Mouse (Mus musculus) adrenal gland, adult (tissue): ENCODE results near the gene Spcs2.

Experiments
- DNase-seq, 2 experiments: peaks; one replicate each; pipeline ENCODE4 v3.0.0; 2022 to 2023; ENCODE audit warnings: low spot score in 1 of 2; ENCODE audit not compliant: inconsistent age in 2 of 2

Gene Spcs2

GRCm38 (mm10) chr7:99863362-99863761 is at the start of gene Spcs2:
Gene Spcs2, minus strand, starts transcription at chr7:99863462.
- DNase-seq = no peak

DNA sequence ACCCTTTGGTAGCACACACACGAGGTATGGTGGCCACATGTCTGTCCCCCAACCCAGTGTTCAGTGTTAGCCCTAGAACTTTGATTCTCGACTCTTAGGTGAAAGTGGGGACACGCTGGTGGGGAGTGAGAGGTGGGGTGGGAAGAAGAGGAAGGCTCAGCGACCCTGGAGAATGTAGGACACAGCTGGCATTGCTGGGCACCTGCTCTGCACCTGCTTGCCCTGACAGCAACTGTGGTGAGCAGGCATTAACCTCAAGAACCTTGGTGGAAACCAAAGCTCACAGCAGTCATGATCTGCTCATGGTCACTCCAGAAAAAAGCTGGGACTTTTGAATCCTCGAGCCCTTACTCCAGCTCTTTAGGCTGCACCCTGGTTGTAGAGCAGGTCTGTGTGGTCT is 47.8 kb upstream of the Spcs2 start:
- DNase-seq = peak in 1 of 2 experiments; percentile 33

DNA sequence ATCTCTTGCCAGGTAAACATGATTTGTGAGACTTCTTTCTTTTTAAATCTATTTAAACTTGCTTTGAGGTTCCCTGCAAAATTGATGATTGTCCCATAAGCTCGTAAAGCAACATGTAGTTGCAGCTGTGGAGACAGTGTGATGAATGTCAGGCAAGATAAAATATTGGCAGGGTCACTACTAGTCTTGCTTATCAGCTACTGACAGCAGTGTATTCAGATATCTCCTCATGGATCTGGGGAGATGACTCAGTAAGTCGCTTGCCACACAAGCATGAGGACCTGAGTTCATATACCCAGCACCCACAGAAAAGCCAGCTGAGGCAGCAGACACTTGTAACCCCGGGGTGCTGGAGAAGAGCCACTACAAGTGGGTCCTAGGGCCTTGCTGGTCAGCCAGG is 44.2 kb upstream of the Spcs2 start:
- DNase-seq = peak in 1 of 2 experiments; percentile 80

- DNase-seq = no peak
These were observed 43.1 kb upstream of the Spcs2 start for GRCm38 (mm10) chr7:99906346-99906745.

DNA sequence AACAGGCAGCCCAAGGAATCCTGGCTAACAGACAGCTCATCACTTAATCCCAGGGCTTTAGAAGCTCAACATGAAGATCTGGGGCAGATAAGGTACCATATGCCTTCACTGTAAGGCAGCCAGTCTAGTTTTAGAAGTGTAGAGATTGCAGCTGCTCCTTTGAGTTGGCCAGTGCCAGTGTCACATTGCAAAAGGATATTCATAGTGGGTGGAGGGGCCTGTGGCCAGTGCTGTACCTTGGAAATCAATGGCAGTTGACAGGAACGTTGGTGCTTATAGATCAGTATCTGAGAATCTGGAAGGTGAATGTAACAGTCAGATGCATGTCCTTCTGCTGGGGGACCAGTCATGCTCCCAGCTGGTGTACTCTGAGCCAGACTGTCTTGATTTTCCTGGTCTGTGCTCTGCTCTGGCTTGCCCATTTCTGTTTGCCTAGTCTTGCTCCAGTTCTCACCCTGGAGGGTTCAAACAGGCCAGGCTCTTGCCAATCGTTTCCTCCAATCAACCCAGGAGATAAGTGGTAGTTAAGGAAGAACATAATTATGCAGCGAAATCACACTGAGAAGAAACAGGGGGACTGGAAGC is 41.3 kb upstream of the Spcs2 start:
- DNase-seq = peak in 1 of 2 experiments; percentile 75

- DNase-seq = no peak
These were observed 39.8 kb upstream of the Spcs2 start for GRCm38 (mm10) chr7:99902918-99903665.

GRCm38 (mm10) chr7:99902208-99902607 is 38.9 kb upstream of the Spcs2 start:
- DNase-seq = no peak

DNA sequence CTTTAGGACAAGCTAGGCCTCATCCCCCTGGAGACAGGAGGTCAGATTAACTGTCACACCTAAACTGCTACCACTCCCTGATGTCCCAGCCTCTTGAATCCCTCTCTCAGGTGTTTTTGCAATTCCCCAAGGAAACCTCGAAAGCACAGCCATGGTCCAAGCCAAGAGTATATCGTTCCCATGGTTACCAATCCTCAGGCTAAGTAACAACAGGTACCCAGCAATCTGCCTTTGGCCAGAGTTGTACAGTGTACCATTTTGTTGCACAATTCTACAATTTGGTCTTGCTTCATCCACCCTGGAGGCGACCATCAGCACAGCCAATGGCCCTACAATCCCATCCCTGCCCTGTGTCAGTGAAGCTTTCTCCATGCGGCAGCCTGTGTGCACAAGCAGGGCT is 33.6 kb upstream of the Spcs2 start:
- DNase-seq = peak in 1 of 2 experiments; percentile 24

- peak; percentile 54 to 84 for DNase-seq
These were observed 31.2 kb upstream of the Spcs2 start for GRCm38 (mm10) chr7:99894478-99894877.

- DNase-seq = peak; percentile 44 to 88
These were observed 30.7 kb upstream of the Spcs2 start for GRCm38 (mm10) chr7:99893967-99894366.

DNA sequence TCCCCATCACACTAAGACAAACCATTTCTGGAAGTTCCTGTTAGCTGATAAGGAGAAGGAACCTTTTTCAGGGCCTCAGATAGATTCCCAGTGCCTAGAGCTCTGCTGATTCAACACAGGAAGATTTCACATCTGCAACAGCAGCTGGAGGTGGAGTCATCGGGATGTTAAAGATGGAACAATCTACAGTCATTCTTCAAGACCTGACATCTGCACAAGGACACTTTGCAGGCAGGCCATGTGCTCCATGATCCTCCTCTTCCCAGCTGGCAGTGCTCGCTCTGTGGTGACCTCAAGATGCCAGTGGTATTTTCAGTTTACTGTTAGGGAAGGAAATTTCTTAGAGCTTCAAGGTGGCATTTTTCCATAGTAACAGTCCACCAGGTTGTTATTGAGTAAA is 29.1 kb upstream of the Spcs2 start:
- DNase-seq = peak; percentile 65 to 83

GRCm38 (mm10) chr7:99891471-99891870 is 28.2 kb upstream of the Spcs2 start:
- DNase-seq = peak; percentile 38 to 78

DNA sequence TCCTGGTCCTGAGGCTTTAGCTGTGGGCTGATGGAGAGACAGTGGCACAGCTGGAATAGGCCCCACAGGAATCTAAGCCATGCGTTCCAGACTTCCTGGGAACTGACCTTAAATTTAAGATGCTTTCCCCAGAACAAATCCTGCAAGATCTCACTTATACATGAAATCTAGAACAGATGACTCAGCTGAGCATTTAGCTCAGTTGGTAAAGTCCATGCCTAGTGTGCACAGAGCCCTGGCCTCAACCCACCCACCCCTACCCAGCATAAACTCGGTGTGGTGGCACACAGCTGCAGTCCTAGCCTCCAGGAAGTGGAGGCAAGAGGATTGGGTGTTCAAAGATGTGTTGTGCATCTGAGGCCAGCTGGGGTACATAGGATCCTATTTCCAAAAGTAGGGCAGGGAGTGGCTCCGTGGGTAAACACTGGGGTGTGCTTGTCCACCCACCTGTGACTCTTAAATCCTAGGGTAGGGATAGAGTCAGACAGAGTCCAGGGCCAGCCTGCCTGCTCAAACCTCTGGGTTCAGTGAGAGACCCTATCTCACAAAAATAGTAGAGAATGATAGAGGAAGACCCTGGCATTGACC is 27.0 kb upstream of the Spcs2 start:
- DNase-seq = no peak

GRCm38 (mm10) chr7:99889175-99889880 is 26.1 kb upstream of the Spcs2 start:
- peak in 1 of 2 experiments; percentile 69 for DNase-seq

DNA sequence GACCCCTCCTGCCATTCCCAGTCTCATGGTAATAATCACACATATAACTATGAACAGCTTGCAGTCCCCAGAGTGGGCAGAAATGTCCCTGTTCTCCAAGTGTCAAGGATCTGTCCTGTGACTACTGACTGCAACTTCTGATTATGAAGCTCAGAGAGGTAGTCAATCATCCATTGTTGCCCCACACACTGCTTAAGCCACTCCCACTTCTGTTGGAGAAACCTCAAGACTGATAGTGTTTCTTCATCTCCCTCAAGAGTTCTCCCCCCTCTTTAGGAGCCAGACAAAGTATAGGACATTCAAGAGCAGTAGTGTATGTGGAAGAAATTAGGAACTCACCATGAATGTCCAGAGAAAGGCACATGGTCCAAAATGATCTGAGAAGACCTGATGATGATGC is 24.5 kb upstream of the Spcs2 start:
- DNase-seq = peak in 1 of 2 experiments; percentile 49

GRCm38 (mm10) chr7:99887230-99887735 is 24.0 kb upstream of the Spcs2 start:
- DNase-seq = no peak

DNA sequence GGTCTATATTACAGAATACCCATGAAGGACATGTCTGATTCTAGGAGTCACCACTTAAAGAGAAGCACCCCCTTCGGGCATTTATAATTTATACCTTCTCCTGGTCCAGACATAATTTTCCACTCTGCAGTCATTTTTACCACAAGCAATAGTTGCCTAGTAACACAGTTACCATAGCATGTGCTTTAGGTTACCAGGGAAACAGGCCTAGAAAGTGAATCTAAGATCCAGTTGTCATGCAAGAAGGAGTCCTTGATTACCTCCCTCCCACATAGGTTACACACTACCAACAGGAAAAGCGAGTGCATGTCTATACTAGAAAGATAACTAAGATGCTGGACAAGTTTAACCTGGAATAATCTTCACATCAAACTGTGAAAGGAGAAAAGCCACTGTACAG is 15.0 kb upstream of the Spcs2 start:
- DNase-seq = no peak

- DNase-seq = peak; percentile 76 to 93
These were observed 13.1 kb upstream of the Spcs2 start for GRCm38 (mm10) chr7:99876345-99876744.

GRCm38 (mm10) chr7:99875891-99876290 is 12.6 kb upstream of the Spcs2 start:
- no peak for DNase-seq

GRCm38 (mm10) chr7:99873965-99874364 is 10.7 kb upstream of the Spcs2 start:
- DNase-seq = no peak

GRCm38 (mm10) chr7:99869296-99869695 is 6.0 kb upstream of the Spcs2 start:
- no peak for DNase-seq
